Mouse (Mus musculus) gastrocnemius, adult 8-10 months (tissue): ENCODE data around the gene Kcnc1. TPM values are rescaled to one million over a fixed set of nuclear protein-coding genes. Genes with fewer than 3 reads are reported as not detected.
A peak's percentile ranks its signal among the peaks of the same experiment; 100 is the strongest.

Experiments
- DNase-seq, 2 experiments: peaks; one replicate each; pipeline ENCODE4 v3.0.0; 2022; ENCODE audit warnings: low spot score in 2 of 2
- total RNA-seq, 4 experiments: library from RNA; stranded (reverse); gene quantifications; 2 replicates each; pipeline ENCODE4 v1.2.4; 2022

Kcnc1 gene
- total RNA-seq, 4 experiments from 2014 or later = 37.5 to 53.5 (median 49.3) TPM

DNA sequence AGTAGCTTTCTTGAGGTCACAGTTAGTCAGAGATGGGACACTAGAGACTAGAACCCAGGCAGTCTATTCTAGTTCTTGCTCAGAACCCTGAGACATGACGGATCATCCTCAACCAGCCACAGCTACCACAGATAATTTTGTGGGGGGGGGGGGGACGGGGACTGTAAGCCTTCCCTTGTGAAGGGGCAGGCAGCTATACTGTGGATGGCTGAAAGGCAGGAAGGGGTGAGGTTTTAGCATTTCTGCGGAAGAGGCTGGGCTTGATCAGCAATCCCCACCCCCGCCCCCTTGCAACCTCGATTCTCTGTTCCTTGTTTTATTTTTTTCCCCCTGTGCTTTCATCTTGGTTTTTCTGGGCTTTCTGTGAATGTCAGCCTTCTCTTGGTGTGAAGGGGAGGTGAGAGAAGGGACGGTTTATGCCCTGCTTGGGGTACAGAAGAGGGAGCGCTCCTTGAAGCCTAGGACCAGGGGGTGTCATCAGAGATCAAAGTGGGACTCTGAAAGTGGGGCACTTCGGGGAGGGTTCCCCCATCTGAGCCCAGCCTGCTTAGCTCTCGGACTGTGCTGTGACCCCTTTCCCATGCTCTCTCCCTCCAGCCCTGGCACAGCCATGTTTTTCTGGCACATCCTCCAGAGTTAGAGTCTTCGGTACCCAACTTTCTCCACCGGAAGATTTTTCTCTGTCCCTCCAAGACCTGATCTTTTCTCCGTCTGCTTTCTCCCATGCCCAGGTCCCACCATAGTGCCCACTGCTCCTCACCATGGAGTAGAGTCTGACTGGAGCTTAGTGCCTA lies 2.4 kb upstream of the Kcnc1 start:
- DNase-seq = peak in 1 of 2 experiments; percentile 1

DNA sequence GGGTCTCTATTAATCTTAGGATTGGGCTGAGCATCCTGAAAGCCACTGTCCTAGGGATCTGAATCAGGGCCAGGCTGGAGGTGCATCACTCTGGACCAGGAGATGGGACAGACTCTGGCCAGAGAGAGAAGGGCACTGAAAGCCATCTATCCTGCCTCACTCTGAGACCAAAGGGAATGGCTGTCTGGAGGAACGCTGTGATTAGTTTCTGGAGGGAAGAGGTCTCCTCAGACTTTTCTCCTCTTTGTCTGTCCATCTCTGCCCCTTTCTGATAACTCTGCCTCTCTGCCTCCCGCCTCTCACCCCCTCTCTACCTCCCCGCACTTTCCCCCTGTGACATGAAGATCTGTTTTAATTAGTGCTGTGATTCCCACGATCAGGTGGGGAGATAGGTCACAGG lies 1.4 kb upstream of the Kcnc1 start:
- DNase-seq = no peak

DNA sequence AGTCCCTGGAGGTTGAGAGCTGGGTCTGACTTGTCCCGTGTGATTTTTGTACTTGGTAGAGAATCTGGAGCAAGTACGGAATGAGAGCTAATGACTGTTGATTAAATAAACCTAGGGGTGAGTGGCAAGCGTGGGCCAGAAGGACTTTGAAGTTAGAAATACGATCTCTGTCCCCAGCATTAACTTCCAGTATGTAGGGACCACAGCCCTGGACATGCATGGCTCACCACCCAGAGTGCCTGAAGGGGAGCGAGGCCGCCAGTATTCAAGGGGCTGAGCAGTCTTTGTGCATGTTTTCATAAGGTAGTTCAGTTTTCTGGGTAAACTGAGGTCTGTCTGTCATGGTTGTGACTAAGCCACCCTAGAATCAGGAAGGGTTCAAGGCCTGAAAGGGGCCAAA lies 726 bp upstream of the Kcnc1 start:
- no peak for DNase-seq

DNA sequence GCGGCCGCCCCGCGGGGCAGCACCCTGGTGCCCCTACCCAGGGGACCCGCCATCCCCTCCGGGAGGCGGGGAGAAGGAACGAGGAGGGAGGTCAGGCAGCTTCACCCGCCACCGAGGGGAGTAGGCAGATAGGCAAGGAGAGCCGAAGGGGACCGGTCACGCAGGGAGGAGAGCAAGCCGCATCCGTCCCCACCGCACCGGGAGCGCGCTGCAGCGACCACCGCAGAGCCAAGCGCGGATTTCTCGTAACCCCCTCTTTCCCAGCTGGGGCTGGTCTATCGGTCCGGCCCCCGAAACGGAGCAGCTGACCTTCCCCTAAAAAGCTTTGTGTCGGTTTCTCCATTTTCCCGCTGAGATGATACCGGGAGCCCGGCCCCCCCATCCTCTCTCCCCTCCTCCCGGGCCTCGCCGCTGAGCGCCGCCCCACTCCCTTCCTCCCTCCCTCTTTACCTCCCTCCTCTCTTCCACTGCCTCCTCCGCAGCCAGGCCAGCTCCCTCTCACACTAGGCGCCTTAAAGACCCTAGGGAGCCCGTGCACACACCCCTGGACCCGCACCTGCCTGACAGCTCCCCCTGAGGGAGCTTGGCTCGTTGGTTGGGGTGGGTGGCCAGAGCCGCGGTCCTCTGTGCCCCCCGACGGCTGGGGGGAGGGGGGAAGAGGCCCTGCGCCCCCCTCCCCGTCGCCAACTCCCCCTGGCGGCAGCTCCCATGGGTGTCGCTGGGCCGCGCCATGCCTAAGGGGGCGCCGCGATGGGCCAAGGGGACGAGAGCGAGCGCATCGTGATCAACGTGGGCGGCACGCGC lies 833 bp downstream of the Kcnc1 start:
- DNase-seq = no peak

DNA sequence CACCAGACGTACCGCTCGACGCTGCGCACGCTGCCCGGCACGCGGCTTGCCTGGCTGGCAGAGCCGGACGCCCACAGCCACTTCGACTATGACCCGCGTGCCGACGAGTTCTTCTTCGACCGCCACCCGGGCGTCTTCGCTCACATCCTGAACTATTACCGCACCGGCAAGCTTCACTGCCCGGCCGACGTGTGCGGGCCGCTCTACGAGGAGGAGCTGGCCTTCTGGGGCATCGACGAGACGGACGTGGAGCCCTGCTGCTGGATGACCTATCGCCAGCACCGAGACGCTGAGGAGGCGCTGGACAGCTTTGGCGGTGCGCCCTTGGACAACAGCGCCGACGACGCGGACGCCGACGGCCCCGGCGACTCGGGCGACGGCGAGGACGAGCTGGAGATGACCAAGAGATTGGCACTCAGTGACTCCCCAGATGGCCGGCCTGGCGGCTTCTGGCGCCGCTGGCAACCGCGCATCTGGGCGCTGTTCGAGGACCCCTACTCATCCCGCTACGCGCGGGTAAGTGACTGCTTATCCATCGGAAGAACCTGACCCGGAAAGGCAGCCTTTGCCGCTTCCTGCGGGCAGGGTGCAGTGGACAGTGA lies 1.5 kb downstream of the Kcnc1 start:
- DNase-seq = no peak

DNA sequence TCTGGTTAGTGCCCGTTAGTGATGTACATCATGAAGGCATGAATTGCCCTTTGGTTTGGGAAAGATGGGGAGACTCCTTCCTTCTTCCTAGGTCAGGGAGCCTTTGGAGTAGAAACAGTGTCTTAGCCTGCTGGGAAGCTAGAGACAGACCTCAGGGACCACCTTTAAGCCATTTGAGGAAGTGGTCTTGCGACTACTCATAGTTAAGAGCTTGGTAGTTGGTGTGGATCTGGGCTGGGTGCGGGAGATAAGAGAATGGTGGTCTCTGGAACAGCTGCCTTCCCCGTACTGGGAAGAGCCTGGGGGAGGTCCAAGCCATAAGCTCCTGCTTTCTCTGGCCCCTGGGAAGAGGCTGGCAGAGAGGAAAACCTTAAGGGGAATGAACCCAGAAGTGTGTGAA lies 2.3 kb downstream of the Kcnc1 start:
- DNase-seq = no peak

DNA sequence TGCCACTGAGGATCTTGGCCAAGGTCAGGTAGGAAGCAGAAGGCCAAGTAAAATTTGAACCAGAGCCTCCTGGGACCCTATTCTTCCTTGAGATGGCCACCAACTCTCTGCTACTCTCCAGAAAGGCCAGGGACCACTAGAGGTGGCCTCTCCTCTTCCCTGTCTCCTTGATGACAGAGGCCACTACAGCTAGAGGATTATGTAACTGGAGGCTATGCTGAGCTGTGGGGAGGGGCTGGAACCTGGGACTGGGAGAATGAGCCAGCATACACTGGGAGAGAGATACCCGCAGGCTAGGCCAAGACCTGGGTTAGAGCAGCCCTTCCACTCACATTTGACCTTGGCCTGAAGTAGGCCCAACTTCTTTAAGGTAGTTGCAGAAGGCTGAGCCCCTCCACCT lies 3.4 kb downstream of the Kcnc1 start:
- DNase-seq = no peak

DNA sequence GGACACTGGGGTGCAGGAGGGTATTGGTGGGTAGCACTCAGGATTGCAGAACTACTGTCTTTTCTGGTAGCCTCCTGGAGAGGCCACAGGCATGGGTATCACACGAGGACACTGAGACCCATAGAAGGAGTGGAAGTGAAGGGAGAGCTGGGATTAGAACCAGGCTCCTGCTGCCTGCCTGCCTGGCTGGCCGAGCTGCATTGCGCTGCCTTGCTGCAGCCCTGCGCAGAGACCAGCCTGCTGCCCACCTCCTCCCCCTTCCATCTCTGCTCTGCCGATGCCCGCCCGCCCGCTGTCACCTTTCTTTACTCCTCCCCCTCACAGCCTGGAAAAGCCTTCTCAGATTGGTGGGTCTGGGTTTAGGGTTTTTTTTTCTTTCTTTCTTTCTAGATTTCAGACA lies 4.0 kb downstream of the Kcnc1 start:
- no peak for DNase-seq

DNA sequence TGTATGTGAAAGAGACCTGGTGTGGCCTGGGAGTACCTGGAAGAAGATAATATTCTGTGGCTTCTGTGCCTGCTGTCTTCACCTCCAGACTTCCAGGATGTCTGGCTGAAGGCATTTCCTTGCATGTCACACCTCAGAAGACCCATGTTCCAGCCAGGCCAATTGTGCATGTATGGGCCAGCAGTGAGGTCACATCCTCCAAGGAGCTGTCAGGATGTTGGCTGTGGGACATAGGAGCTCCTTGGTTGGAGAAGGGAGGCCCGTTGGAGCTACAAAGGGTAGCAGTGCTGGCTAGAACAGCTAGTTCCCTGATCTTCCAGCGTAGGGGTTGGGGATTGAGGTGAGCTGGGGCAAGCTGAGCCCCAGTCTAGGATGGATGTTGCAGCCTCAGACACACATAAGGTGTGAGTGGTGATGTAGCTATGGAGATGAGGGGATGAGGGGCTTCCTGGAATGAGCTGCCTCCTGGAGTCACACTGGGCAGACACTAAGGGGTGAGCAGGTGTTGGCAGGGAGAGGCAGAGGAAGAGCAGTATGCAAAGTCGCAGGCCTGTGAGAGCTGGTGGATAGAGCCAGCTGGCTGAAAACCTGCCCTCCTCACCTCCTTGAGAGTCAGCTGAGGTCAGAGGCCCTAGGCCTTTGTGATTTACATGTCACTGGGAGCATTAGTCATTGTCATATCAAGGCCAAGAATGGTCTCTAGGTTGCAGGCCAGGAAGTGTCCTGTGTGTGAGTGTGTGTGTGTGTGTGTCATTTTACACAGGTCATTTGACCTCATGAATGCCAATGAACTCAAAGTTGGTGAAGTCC lies 5.3 kb downstream of the Kcnc1 start:
- DNase-seq = no peak

DNA sequence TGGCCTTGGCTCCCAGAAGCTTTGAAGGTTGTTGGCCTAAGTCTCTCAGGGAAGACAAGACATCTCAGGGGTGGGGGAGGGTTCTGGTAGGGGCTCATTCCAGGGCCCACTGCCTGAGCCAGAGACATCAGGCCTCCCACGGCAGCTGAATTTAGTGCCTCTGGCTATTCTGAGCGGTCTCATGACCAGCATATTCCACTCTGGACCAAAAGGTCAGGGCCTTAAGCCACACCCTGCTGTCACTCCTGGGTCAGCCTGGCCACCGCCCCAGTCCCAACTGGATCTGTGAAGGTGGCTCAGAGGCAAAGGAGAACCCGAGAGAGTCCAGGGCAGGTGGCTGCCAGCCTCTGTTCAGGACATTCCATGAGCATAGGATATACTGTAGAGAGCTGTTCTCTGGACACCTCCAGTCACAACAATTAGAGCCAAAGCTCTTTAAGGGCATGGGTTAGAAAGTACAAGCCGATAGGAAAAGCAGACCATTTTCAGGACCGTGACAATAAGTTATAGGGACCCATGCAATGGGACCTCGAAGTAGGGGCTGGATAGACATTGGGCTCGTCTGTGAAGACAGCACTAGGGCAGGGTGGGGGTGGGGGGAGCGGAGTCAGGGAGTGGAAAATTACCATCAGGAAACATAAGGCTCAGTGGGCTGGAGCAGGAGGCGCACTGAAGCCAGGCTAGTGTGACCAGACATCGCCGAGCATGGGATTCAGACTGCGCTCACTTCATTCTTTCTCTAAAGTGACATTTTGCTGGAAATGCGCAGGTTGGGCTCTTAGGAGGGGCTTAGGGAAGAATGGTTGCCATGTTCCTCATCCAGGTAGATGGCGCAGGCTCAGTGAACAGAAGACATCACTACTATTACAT lies 7.6 kb downstream of the Kcnc1 start:
- peak; percentile 80 to 91 for DNase-seq

DNA sequence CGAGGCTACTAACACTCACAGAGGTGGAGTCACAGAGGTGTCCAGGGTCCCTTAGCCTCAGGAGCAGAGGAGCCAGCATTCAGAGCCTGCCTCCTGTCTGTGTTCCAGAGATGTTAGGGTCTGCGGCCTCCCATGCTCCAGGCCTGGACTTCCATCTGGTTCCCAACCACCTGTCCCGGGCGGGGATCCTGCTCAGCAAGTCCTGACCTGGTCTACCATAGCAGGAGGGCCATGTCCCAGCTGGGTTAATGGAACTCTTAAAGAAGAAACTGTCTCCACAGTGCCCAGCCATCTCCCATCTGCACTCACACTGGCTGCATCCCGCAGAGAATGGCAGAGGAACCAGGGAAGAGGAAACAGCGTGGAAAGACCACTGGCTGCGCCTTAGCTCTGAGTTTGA lies 8.5 kb downstream of the Kcnc1 start:
- DNase-seq = no peak

DNA sequence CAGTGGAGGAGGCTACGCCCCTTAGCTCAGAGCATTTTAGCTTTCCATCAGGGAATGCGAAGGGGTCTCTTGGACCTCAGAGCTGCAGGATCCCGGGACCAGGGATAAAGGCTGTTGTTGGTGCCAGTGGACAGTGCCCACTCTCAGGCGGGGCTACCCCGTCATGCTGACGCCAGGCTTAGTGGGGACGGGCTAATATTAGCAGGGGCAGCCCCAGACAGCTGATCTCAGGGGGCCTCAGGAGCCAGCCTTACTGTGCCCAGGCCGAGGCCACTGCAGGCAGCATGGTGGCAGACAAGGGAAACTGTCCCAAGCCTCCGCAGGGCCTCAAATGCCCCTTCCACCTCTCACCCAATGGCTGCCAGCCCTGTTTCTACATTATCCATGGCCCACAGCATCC lies 12.3 kb downstream of the Kcnc1 start:
- peak; percentile 48 to 75 for DNase-seq

DNA sequence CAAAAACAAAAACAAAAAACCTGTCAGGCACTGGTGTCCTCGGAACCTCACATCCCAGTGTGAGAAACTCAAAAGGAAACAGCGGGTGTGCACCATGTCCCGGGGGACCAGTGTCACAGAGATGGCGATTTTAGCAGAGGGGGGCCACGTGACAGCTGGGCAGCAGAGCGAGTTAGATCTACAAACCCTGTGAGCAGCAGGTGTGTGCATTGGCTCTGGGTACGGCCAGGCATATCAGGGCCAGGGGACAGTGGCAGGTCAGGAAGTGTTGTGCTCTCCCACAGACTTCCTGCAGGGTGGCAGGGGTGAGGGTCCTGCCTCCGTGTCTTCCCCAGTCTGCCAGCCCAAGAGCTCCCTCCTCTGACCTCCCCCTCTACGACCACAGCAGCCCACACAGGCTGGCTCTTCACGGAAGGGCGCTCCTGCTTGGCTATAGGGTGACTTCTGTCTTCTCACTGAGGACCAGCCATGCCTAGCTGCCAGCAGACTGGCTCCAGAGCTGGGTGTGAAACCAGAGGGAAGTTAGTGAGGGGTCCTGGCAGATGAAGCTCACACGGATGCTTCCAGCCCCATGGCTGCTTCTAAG lies 13.0 kb downstream of the Kcnc1 start:
- DNase-seq = no peak

DNA sequence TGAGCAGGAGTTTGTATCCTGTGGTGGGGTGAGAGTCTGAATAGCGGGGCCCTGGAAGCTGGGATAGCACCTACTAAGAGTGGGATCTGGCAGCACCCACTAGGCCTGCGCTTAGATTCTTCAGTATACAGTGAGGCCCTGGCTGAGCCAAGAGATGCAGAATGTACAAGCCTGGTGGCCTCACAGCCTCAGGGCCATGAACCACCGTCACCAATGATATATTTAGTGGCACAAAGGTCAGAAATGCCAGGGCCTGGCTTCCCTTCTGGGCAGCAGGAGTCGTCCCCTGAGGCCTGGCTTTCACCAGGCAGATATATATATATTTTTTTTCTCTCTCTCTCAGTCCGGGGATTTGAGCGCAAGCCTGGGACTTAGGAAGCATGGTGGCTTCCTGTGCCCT lies 14.4 kb downstream of the Kcnc1 start:
- DNase-seq = peak; percentile 45 to 65

DNA sequence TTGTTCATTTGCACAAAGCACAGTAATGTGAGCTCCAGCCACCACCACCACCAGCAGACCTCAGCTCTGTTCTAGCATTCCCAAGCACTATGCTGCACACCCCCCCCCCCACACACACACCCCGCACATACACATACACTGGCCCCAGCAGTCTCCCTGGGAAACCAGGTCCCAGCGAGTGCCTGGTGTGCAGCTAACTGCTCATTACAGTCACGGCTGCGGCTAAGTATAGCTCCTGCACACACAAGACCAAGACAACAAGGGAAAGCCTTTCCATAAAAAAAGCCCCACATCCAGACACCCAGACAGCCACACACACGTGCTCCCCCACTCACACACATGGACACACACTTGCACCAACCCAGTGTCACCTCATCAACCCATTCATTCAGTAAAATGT lies 16.5 kb downstream of the Kcnc1 start:
- no peak for DNase-seq

DNA sequence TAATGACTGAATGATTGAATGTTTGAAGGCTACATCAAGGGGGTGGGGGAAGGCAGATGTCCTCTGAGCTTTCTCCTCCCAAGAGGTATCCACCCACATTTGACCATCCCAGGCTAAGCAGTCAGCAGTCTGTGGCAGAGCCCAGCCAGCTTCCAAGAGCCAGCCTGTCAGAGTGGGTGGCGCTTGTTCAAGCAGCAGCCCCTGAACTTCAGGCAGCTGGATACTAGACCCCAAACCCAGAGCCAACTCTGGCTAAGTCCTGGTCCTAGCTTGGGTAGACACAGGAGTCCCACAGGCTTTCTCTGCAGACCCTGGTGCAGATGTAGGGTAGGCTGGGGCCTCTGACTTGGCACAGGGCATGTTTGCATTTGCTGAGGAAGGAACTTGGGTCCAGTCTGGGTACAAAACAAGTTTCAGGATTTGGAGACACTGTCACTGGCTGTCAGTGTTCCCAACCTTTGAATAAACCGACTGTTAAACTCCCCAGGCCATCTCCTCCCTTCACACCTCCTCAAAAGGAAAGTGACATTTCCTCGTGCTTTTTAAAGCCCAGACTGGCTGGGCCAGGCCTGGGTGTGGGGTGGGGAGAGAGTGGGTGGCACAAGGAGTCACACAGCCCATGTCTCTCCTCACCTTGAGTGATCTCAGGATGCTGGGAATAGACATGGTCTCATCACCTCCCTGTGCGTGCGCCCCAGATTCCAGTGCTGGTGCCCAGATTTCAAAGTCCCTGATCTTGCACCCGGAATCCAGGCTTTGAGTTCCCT lies 17.8 kb downstream of the Kcnc1 start:
- peak; percentile 40 to 72 for DNase-seq

DNA sequence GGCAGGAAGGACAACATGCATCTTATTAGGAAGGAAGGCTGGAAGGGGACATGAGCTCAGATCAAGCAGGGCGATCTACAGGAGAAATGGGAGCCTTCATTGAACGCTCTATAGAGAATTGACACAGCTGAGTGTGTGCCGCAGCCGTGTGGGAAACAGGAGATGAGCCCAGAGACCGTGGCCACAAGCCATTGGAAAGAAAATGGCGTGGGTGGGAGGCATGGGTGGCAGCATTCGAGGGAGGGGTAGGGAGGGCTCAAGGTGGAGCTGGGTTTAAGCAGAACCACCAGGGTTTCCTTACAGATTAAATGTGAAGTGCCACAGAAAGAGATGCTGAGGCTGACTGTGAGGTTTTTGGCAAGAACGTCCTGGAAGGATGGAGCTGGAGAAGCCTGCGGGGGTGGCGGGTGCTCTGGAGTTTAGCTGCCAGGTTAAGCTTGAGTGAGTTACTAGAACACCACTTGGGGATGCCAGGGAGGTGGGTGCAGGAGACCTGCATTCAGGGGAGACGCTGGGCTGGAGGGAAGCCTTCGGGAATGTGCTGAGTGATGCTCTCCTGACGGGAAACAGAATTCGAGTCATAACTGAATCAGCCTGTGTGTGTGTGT lies 19.6 kb downstream of the Kcnc1 start:
- no peak for DNase-seq

DNA sequence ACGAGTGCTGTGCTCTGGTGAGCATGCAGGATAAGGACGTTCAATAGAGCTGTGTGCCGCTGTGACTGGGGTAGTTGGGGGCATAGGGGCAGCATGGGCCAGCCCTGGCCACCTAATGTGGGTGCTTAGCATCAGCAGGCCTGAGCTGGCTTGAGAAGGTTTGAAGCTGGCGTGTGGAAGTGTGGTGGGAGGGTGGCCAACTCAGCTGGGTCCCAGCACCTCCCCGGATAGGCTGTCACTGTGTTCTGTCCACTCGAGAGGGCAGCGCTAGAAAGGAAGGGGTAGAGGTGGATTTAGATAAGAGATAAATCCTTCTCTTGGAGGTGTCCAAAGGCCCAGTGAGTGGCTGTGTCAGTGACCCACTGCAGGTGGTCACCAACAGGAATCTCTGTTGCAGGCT lies 21.2 kb downstream of the Kcnc1 start:
- DNase-seq = no peak

DNA sequence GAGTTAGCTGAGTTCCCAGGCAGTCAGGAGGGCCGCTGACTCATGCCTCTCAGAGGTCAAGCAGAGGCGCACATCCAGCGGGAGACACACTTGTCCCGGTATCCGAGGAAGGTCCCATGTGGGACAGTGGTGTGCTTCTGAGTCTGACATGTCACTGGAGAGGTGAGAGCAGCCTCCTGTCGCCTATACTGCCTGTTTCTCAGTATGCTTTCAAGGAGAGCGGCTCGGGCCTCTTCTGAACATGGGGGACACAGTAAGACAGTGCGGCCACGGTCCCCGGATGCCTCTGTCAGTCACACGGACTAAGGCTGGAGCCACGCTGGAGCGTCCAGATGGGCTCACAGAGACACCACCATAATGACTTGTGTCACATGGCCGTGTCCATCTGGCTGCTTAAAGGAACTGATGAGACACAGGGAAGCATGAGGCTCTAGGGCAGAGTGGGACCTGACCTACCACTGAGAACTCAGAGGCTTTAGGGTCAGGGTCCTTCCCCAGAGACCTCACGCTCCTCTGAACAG lies 21.9 kb downstream of the Kcnc1 start:
- DNase-seq = no peak
